Mouse (Mus musculus) kidney, adult 2 months (tissue): ENCODE data around the gene Gm9639.

Experiments
- CTCF ChIP-seq: fragments of 200-500 bp; conservative IDR thresholded peaks from 2 replicates; pipeline ENCODE4 v1.5.1; 2011; ENCODE audit warnings: low read depth, mild to moderate bottlenecking, control low read depth, low read length, moderate library complexity, mixed read lengths; ENCODE audit not compliant: insufficient read depth, insufficient read length
- POLR2A ChIP-seq: fragments of 200-500 bp; IDR thresholded peaks from one replicate; pipeline ENCODE4 v1.6.1; 2011; ENCODE audit warnings: low read depth, low read length, control low read depth

DNA sequence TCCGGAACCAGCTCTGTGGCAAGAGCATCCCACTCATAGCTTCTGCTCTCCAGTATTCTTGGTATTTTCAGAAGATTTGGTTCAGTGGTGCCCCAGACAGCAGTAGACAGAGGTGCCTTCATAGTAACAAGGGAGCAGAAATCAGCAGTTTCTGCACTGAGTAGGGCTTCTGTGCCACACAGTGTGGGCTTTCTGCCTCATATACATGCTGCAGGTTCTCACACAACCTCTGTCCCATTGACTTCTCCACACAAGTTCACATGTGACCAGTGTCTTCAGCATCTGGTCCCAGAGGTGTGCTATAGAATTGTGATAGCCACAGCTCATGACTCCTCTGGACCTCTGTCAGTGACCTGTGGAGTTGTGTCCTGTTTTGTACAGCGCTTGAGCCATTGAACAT, 6.3 kb downstream of the Gm9639 start:
- no peak for TF ChIP-seq CTCF
- TF ChIP-seq POLR2A, result no peak
